Mouse (Mus musculus) embryonic facial prominence, embryonic 12.5 days (tissue): ENCODE data around the gene Cacybp. TPM values are rescaled to one million over a fixed set of nuclear protein-coding genes. Genes with fewer than 3 reads are reported as not detected.

ENCODE experiments used
- ATAC-seq: fragments of 200-750 bp; cut with Nextera tagmentation; 2 replicates; pipeline ENCODE4 v1.8.0; 2017; ENCODE audit not compliant: insufficient number of reproducible peaks, insufficient read depth, low FRiP score, low TSS enrichment
- H3K27ac ChIP-seq: fragments of 300-500 bp; sonication (generic); 2 replicates; pipeline ENCODE4 v1.5.1; 2016; ENCODE audit warnings: mild to moderate bottlenecking
- H3K27me3 ChIP-seq: fragments of 300-500 bp; sonication (generic); 2 replicates; pipeline ENCODE4 v1.6.1; 2016; ENCODE audit warnings: mild to moderate bottlenecking, moderate library complexity
- H3K36me3 ChIP-seq: fragments of 300-500 bp; sonication (generic); 2 replicates; pipeline ENCODE4 v1.6.1; 2016; ENCODE audit warnings: mild to moderate bottlenecking
- H3K4me1 ChIP-seq: fragments of 300-500 bp; sonication (generic); 2 replicates; pipeline ENCODE4 v1.6.1; 2016
- H3K4me2 ChIP-seq: fragments of 300-500 bp; sonication (generic); replicated peaks from 2 replicates; pipeline ENCODE4 v1.6.1; 2016; ENCODE audit warnings: mild to moderate bottlenecking, moderate library complexity
- H3K4me3 ChIP-seq: fragments of 300-500 bp; sonication (generic); 2 replicates; pipeline ENCODE4 v1.5.1; 2016; ENCODE audit warnings: mild to moderate bottlenecking
- H3K9ac ChIP-seq: fragments of 300-500 bp; sonication (generic); 2 replicates; pipeline ENCODE4 v1.6.1; 2016; ENCODE audit warnings: mild to moderate bottlenecking, moderate library complexity
- H3K9me3 ChIP-seq: fragments of 300-500 bp; sonication (generic); 2 replicates; pipeline ENCODE4 v1.6.1; 2016; ENCODE audit warnings: mild to moderate bottlenecking, moderate library complexity
- WGBS: fragments of 180-500 bp; shearing (Covaris S2); methylation state at CpG from one replicate; pipeline ENCODE4 v1.1.7; 2016; 5-methylcytosine and 5-hydroxymethylcytosine counted together
- polyA plus RNA-seq: library from polyadenylated mRNA; unstranded; fragments of >200 nt; fragmentation: Nextera tagmentation; extraction: Ambion mirVana; gene quantifications from 2 replicates; pipeline ENCODE4 v1.2.1, GENCODE M21; 2016

Cacybp gene
- polyA plus RNA-seq, 1 experiment from 2014 or later = 234 TPM

- Histone ChIP-seq H3K9ac (peak overlapping the region; percentile 79), H3K4me3 (peak overlapping the region; percentile 66), H3K36me3 (peaks cover 7% of the 10 kb centered on the region), H3K4me2 (peak overlapping the region; percentile 58), H3K27me3 (no peaks in the 10 kb centered on the region), H3K9me3 (no peaks in the 10 kb centered on the region), H3K4me1 (peaks cover 9% of the 10 kb centered on the region), H3K27ac (peak overlapping the region; percentile 99)
- WGBS = under 1% methylated on average over 45 of the region's 45 CpGs
- ATAC-seq = peak; percentile 68
Measured at GRCm38 (mm10) chr1:160212123-160212691, 468 bp downstream of the Cacybp start.

- H3K36me3 ChIP-seq = peaks cover 13% of the 10 kb centered on the region
- H3K4me2 ChIP-seq = peak overlapping the region; percentile 58
- no peak for ATAC-seq
- H3K4me3 ChIP-seq = peak overlapping the region; percentile 66
- H3K9ac ChIP-seq = peak overlapping the region; percentile 79
- peaks cover 9% of the 10 kb centered on the region for H3K4me1 ChIP-seq
- WGBS = 2% methylated on average over 8 of the region's 8 CpGs
- H3K27me3 ChIP-seq = no peaks in the 10 kb centered on the region
- H3K9me3 ChIP-seq = no peaks in the 10 kb centered on the region
- H3K27ac ChIP-seq = peak overlapping the region; percentile 99; the same call in 1 of the 2 replicates
Measured at GRCm38 (mm10) chr1:160211597-160212122, 1.0 kb downstream of the Cacybp start.

- H3K9ac ChIP-seq = no peak overlapping the region; the same call in 1 of the 2 replicates
- 71% methylated on average over 3 of the region's 3 CpGs for WGBS
Measured at GRCm38 (mm10) chr1:160210566-160210965, 2.1 kb downstream of the Cacybp start.

DNA sequence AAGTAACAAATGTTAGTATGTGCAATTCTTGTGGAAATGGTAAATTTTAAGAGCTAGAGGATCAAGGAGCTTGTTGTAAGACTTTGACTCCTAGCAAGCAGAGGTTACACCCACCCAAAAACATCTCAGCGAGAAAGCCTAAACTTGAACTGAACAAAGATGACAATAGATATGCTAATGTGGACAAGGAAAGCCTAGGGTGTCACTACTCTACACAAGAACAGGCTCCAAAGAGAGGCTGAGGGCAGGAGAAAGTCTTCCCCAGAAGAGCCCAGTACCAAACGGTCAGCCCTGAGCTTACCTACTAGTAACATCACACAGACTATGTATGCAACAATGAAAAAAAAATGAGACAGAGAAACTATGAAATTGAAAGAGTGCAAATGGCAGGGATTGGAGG, 2.8 kb downstream of the Cacybp start:
- 79% methylated on average over 2 of the region's 2 CpGs for WGBS
- Histone ChIP-seq H3K4me2 (no peak overlapping the region), H3K4me3 (no peak overlapping the region), H3K27me3 (no peaks in the 10 kb centered on the region), H3K9ac (no peak overlapping the region), H3K27ac (no peak overlapping the region), H3K4me1 (peaks cover 9% of the 10 kb centered on the region), H3K9me3 (no peaks in the 10 kb centered on the region), H3K36me3 (peaks cover 29% of the 10 kb centered on the region)
- ATAC-seq = no peak

More at GRCm38 (mm10) chr1:160210566-160210965, 2.1 kb downstream of the Cacybp start:
- Histone ChIP-seq H3K4me3 (peak overlapping the region; percentile 66; the same call in 1 of the 2 replicates), H3K4me2 (peak overlapping the region; percentile 58), H3K9me3 (no peaks in the 10 kb centered on the region), H3K4me1 (peaks cover 9% of the 10 kb centered on the region), H3K36me3 (peaks cover 23% of the 10 kb centered on the region), H3K27me3 (no peaks in the 10 kb centered on the region), H3K27ac (no peak overlapping the region)
- no peak for ATAC-seq

GRCm38 (mm10) chr1:160205486-160205885, 7.2 kb downstream of the Cacybp start:
- Histone ChIP-seq H3K4me1 (no peaks in the 10 kb centered on the region; the same call in 1 of the 2 replicates), H3K4me3 (no peak overlapping the region), H3K27ac (no peak overlapping the region), H3K9ac (no peak overlapping the region), H3K36me3 (peaks cover 60% of the 10 kb centered on the region), H3K9me3 (no peaks in the 10 kb centered on the region), H3K4me2 (no peak overlapping the region), H3K27me3 (no peaks in the 10 kb centered on the region)
- no peak for ATAC-seq

GRCm38 (mm10) chr1:160195337-160195663, 17.4 kb downstream of the Cacybp start:
- Histone ChIP-seq H3K27me3 (no peaks in the 10 kb centered on the region), H3K4me2 (peak overlapping the region; percentile 84), H3K9ac (peak overlapping the region; percentile 80), H3K27ac (peak overlapping the region; percentile 37; the same call in 1 of the 2 replicates), H3K4me3 (peak overlapping the region; percentile 90), H3K9me3 (no peaks in the 10 kb centered on the region), H3K4me1 (no peaks in the 10 kb centered on the region), H3K36me3 (peaks cover 14% of the 10 kb centered on the region; the same call in 1 of the 2 replicates)
- WGBS = under 1% methylated on average over 13 of the region's 13 CpGs
- no peak for ATAC-seq

GRCm38 (mm10) chr1:160194529-160195336, 17.9 kb downstream of the Cacybp start, which contains the start of gene Mrps14:
Gene Mrps14 (plus strand): TSS chr1:160195215.
- H3K4me3 ChIP-seq = peak within 1 kb of the TSS; percentile 90
- H3K9ac ChIP-seq = peak within 1 kb of the TSS; percentile 80
- peak within 1 kb of the TSS; percentile 84 for H3K4me2 ChIP-seq
- ATAC-seq = peak; percentile 99
- H3K36me3 ChIP-seq = 0 out of 2 replicates have a peak, but pooled peaks cover 11% of the 10 kb centered on the region
- peak within 1 kb of the TSS; percentile 37; the same call in 1 of the 2 replicates for H3K27ac ChIP-seq
- no peaks in the 10 kb centered on the region for H3K27me3 ChIP-seq
- no peaks in the 10 kb centered on the region for H3K4me1 ChIP-seq
- 7% methylated on average over 31 of the region's 31 CpGs for WGBS
- no peaks in the 10 kb centered on the region for H3K9me3 ChIP-seq

- Histone ChIP-seq H3K27ac (no peak overlapping the region), H3K9ac (no peak overlapping the region), H3K36me3 (no peaks in the 10 kb centered on the region), H3K9me3 (no peaks in the 10 kb centered on the region), H3K4me1 (no peaks in the 10 kb centered on the region), H3K4me3 (no peak overlapping the region), H3K27me3 (no peaks in the 10 kb centered on the region), H3K4me2 (peak overlapping the region; percentile 28; the same call in 1 of the 2 replicates)
- 18% methylated on average over 5 of the region's 5 CpGs for WGBS
- ATAC-seq = peak; percentile 74; the same call in 1 of the 2 replicates
Measured at GRCm38 (mm10) chr1:160184506-160184905, 28.2 kb downstream of the Cacybp start.

GRCm38 (mm10) chr1:160181216-160181615, 31.5 kb downstream of the Cacybp start:
- Histone ChIP-seq H3K4me3 (no peak overlapping the region), H3K27me3 (no peaks in the 10 kb centered on the region)

GRCm38 (mm10) chr1:160176903-160177302, 35.8 kb downstream of the Cacybp start:
- 63% methylated on average over 8 of the region's 8 CpGs for WGBS
- no peaks in the 10 kb centered on the region for H3K27me3 ChIP-seq
- H3K27ac ChIP-seq = no peak overlapping the region
- no peaks in the 10 kb centered on the region for H3K4me1 ChIP-seq
- H3K36me3 ChIP-seq = no peaks in the 10 kb centered on the region
- H3K4me3 ChIP-seq = no peak overlapping the region
- no peak for ATAC-seq
- H3K4me2 ChIP-seq = no peak overlapping the region
- no peak overlapping the region for H3K9ac ChIP-seq
- no peaks in the 10 kb centered on the region for H3K9me3 ChIP-seq

More at GRCm38 (mm10) chr1:160181216-160181615, 31.5 kb downstream of the Cacybp start:
- Histone ChIP-seq H3K36me3 (no peaks in the 10 kb centered on the region), H3K9ac (no peak overlapping the region), H3K9me3 (no peaks in the 10 kb centered on the region), H3K4me2 (no peak overlapping the region), H3K4me1 (no peaks in the 10 kb centered on the region), H3K27ac (no peak overlapping the region)
- ATAC-seq = no peak
- WGBS = 66% methylated on average over 4 of the region's 4 CpGs

DNA sequence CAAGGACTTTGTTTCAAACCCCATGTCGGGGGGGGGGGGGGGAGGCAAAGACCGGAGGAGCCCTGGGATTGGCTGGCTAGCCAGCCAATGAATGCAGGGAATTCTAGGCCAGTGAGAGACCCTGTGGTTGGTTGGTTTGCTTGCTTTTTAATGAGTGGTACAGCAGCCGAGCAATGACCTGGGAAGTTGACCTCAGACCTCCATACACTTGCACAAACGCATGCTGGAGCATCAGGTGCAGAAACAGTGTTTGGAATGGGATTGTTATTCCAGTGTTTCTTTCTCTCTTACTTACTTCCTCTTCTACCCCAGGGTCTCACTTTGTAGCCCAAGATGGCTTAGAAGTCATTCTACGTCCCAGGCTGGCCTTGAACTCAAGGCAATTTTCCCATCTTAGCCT, 46.1 kb downstream of the Cacybp start:
- 52% methylated on average over 5 of the region's 5 CpGs for WGBS
- H3K27ac ChIP-seq = no peak overlapping the region
- no peak overlapping the region for H3K4me3 ChIP-seq
- H3K27me3 ChIP-seq = no peaks in the 10 kb centered on the region
- H3K9me3 ChIP-seq = no peaks in the 10 kb centered on the region
- H3K4me2 ChIP-seq = no peak overlapping the region
- no peaks in the 10 kb centered on the region for H3K36me3 ChIP-seq
- H3K9ac ChIP-seq = no peak overlapping the region
- H3K4me1 ChIP-seq = no peaks in the 10 kb centered on the region
- ATAC-seq = no peak
